Mouse (Mus musculus): ENCODE measurements at regions not wholly inside any gene's neighbourhood (a gene's known extent, or its start where the extent isn't known, plus 50 kb on each side); places are given as distances from the start of the nearest gene placed in this dataset.

- ATAC-seq = no peak
- Histone ChIP-seq H3K27ac (no peak overlapping the region), H3K9ac (replicated peaks; ENCODE audit: low read length) (no peak overlapping the region), H3K4me1 (ENCODE audit: insufficient read depth, low read length) (no peaks in the 10 kb centered on the region), H3K4me2 (ENCODE audit: low read depth, low read length) (no peak overlapping the region), H3K36me3 (ENCODE audit: insufficient read depth, low read length) (no peaks in the 10 kb centered on the region), H3K27me3 (ENCODE audit: insufficient read depth, low read length) (no peaks in the 10 kb centered on the region), H3K4me3 (ENCODE audit: low read length) (no peak overlapping the region), H3K9me3 (ENCODE audit: low read length) (no peaks in the 10 kb centered on the region)
- 85% methylated on average over 1 of the region's 1 CpGs for WGBS
- no peak for TF ChIP-seq CTCF (IDR thresholded peaks at IDR 0.05; ENCODE audit: low read depth)
- no peak for DNase-seq (ENCODE audit: low spot score)
Measured at GRCm38 (mm10) chr19:54693094-54693493, 433.9 kb downstream of the Gpam start.

DNA sequence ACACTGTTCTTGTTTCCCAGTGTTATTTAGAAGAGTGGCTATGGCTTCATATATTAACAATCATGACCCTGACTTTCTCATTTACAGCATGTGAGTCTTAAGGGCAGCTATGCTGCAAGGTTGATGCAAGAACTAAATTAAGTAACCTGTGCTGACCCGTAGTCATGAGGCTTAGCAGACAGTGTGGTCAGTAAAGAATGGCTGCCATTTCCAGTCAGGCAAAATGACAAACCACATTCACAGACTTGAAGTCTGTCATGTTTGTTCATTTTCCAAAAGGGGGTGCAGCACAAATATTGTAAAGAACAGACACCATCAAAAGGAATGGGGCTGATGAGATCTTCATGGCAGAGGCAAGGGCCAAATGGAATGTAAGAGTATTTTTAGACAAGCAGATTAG, 435.2 kb downstream of the Gpam start:
- no peak for TF ChIP-seq CTCF (IDR thresholded peaks at IDR 0.05; ENCODE audit: low read depth)
- ATAC-seq = no peak
- H3K9me3 ChIP-seq (ENCODE audit: low read length) = no peaks in the 10 kb centered on the region
- H3K4me3 ChIP-seq (ENCODE audit: low read length) = no peak overlapping the region
- no peak overlapping the region for H3K9ac ChIP-seq (replicated peaks; ENCODE audit: low read length)
- WGBS = 88% methylated on average over 1 of the region's 1 CpGs
- H3K36me3 ChIP-seq (ENCODE audit: insufficient read depth, low read length) = no peaks in the 10 kb centered on the region
- H3K4me2 ChIP-seq (ENCODE audit: low read depth, low read length) = no peak overlapping the region
- no peaks in the 10 kb centered on the region for H3K4me1 ChIP-seq (ENCODE audit: insufficient read depth, low read length)
- DNase-seq (ENCODE audit: low spot score) = no peak
- H3K27ac ChIP-seq = no peak overlapping the region
- no peaks in the 10 kb centered on the region for H3K27me3 ChIP-seq (ENCODE audit: insufficient read depth, low read length)

DNA sequence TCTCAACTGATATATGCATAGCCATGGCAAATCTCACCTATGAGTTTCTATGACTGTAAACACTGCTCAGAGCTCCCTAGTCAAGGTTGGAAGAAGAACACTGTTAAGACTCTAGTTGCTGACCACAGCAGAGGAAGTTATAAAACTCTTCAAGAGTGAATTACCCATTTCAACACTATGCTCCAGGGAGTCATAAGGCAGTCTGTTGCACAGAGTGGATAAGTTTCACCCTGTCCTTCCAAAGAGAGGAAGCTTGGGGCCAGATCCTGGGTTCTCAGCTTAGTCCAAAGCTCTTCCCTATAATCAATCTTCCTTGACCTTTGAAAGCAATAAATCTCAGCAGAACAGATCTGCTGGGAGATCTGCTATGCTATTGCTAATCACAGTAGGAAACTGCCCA, 438.4 kb downstream of the Gpam start:
- TF ChIP-seq CTCF (IDR thresholded peaks at IDR 0.05; ENCODE audit: low read depth) = no peak
- Histone ChIP-seq H3K4me2 (ENCODE audit: low read depth, low read length) (no peak overlapping the region), H3K9me3 (ENCODE audit: low read length) (no peaks in the 10 kb centered on the region), H3K4me3 (ENCODE audit: low read length) (no peak overlapping the region), H3K36me3 (ENCODE audit: insufficient read depth, low read length) (no peaks in the 10 kb centered on the region), H3K9ac (replicated peaks; ENCODE audit: low read length) (no peak overlapping the region), H3K4me1 (ENCODE audit: insufficient read depth, low read length) (no peaks in the 10 kb centered on the region), H3K27ac (no peak overlapping the region), H3K27me3 (ENCODE audit: insufficient read depth, low read length) (no peaks in the 10 kb centered on the region)
- ATAC-seq = no peak
- no peak for DNase-seq (ENCODE audit: low spot score)

- H3K27ac ChIP-seq = no peak overlapping the region
- H3K4me1 ChIP-seq (ENCODE audit: insufficient read depth, low read length) = no peaks in the 10 kb centered on the region
- TF ChIP-seq CTCF (IDR thresholded peaks at IDR 0.05; ENCODE audit: low read depth) = no peak
- H3K27me3 ChIP-seq (ENCODE audit: insufficient read depth, low read length) = no peaks in the 10 kb centered on the region
- no peaks in the 10 kb centered on the region for H3K9me3 ChIP-seq (ENCODE audit: low read length)
- WGBS = 93% methylated on average over 4 of the region's 4 CpGs
- ATAC-seq = no peak
- no peak for DNase-seq (ENCODE audit: low spot score)
- H3K4me2 ChIP-seq (ENCODE audit: low read depth, low read length) = no peak overlapping the region
- H3K36me3 ChIP-seq (ENCODE audit: insufficient read depth, low read length) = no peaks in the 10 kb centered on the region
- H3K9ac ChIP-seq (replicated peaks; ENCODE audit: low read length) = no peak overlapping the region
- no peak overlapping the region for H3K4me3 ChIP-seq (ENCODE audit: low read length)
Measured at GRCm38 (mm10) chr19:54685147-54685546, 441.9 kb downstream of the Gpam start.
